Mouse (Mus musculus) MEL (cell line): ENCODE data around the gene B430306N03Rik. TPM values are rescaled to one million over a fixed set of nuclear protein-coding genes. Genes with fewer than 3 reads are reported as not detected.

Source experiments
- DNase-seq: peaks from one replicate; pipeline ENCODE4 v3.0.0; 2011; ENCODE audit warnings: low read depth, low spot score
- H3K27ac ChIP-seq: 2 replicates; pipeline ENCODE4 v1.5.1; 2012; ENCODE audit warnings: low read depth, mild to moderate bottlenecking, control low read depth, low read length, moderate library complexity; ENCODE audit not compliant: control insufficient read depth
- H3K27me3 ChIP-seq, 2 experiments: fragments of 150-350 bp in 1 of 2; sonication (generic) in 1 of 2; 2 replicates each; pipeline ENCODE4 v1.6.1; 2012; ENCODE audit warnings: low read length in 2 of 2, mild to moderate bottlenecking in 2 of 2, improper control_type of control experiment in 1 of 2, moderate library complexity in 1 of 2; ENCODE audit not compliant: insufficient read depth in 2 of 2, control insufficient read depth in 1 of 2
- H3K36me3 ChIP-seq, 2 experiments: 2 replicates each; pipeline ENCODE4 v1.6.1; 2012 to 2014; ENCODE audit warnings: low read length in 2 of 2, improper control_type of control experiment in 1 of 2, inconsistent platforms in 1 of 2, mild to moderate bottlenecking in 1 of 2; ENCODE audit not compliant: insufficient read depth in 2 of 2, control insufficient read depth in 1 of 2
- H3K4me1 ChIP-seq, 2 experiments: fragments of 150-350 bp in 1 of 2; sonication (generic) in 1 of 2; 2 replicates each; pipeline ENCODE4 v1.6.1; 2012; ENCODE audit warnings: low read length in 2 of 2, improper control_type of control experiment in 1 of 2, mild to moderate bottlenecking in 1 of 2; ENCODE audit not compliant: insufficient read depth in 2 of 2, control insufficient read depth in 1 of 2
- H3K4me3 ChIP-seq, 2 experiments: fragments of 150-350 bp in 1 of 2; sonication (generic) in 1 of 2; 2 replicates each; pipeline ENCODE4 v1.5.1; 2012; ENCODE audit warnings: low read depth in 2 of 2, low read length in 2 of 2, mild to moderate bottlenecking in 2 of 2, moderate library complexity in 2 of 2, control low read depth in 1 of 2, improper control_type of control experiment in 1 of 2; ENCODE audit not compliant: control insufficient read depth in 1 of 2, insufficient read depth in 1 of 2
- H3K79me2 ChIP-seq: 2 replicates; pipeline ENCODE4 v1.6.1; 2012; ENCODE audit warnings: mild to moderate bottlenecking, low read length, moderate library complexity; ENCODE audit not compliant: control insufficient read depth, poor library complexity, insufficient read depth
- H3K9ac ChIP-seq: 2 replicates; pipeline ENCODE4 v1.6.1; 2012; ENCODE audit warnings: low read depth, mild to moderate bottlenecking, control low read depth, low read length, moderate library complexity; ENCODE audit not compliant: control insufficient read depth, poor library complexity, severe bottlenecking
- H3K9me3 ChIP-seq: fragments of 150-350 bp; sonication (generic); replicated peaks from 2 replicates; pipeline ENCODE4 v1.6.1; 2012; ENCODE audit warnings: mild to moderate bottlenecking, low read length, improper control_type of control experiment, moderate library complexity; ENCODE audit not compliant: insufficient read depth
- BHLHE40 ChIP-seq: IDR thresholded peaks from 2 replicates; pipeline ENCODE4 v1.6.1; 2012; ENCODE audit warnings: low read depth, mild to moderate bottlenecking, inconsistent platforms, low read length, improper control_type of control experiment, borderline replicate concordance
- CHD1 ChIP-seq: IDR thresholded peaks from 2 replicates; pipeline ENCODE4 v1.6.1; 2012; ENCODE audit warnings: low read depth, mild to moderate bottlenecking, inconsistent platforms, low read length, improper control_type of control experiment
- CTCF ChIP-seq, 3 experiments: IDR thresholded peaks in 2 of 3; conservative IDR thresholded peaks in 1 of 3; 2 replicates each; pipeline ENCODE4 v1.5.1; 2011 to 2012; ENCODE audit warnings: low read length in 3 of 3, low read depth in 2 of 3, mild to moderate bottlenecking in 2 of 3, improper control_type of control experiment in 1 of 3, inconsistent platforms in 1 of 3, mixed read lengths in 1 of 3, moderate library complexity in 1 of 3; ENCODE audit not compliant: control insufficient read depth in 1 of 3, insufficient read depth in 1 of 3, poor library complexity in 1 of 3, severe bottlenecking in 1 of 3
- EP300 ChIP-seq, 2 experiments: IDR thresholded peaks; 2 replicates each; pipeline ENCODE4 v1.6.1; 2011; ENCODE audit warnings: improper control_type of control experiment in 2 of 2, low read length in 2 of 2, low read depth in 1 of 2, mild to moderate bottlenecking in 1 of 2
- ETS1 ChIP-seq: IDR thresholded peaks from 2 replicates; pipeline ENCODE4 v1.6.1; 2012; ENCODE audit warnings: low read depth, mild to moderate bottlenecking, inconsistent platforms, low read length, improper control_type of control experiment, moderate library complexity
- GABPA ChIP-seq: IDR thresholded peaks from 2 replicates; pipeline ENCODE4 v1.6.1; 2012; ENCODE audit warnings: low read depth, mild to moderate bottlenecking, inconsistent platforms, low read length, improper control_type of control experiment, moderate library complexity
- GATA1 ChIP-seq: IDR thresholded peaks from 2 replicates; pipeline ENCODE4 v1.6.1; 2011; ENCODE audit warnings: low read depth, low read length, improper control_type of control experiment
- HCFC1 ChIP-seq: IDR thresholded peaks from 2 replicates; pipeline ENCODE4 v1.6.1; 2012; ENCODE audit warnings: low read depth, mild to moderate bottlenecking, inconsistent platforms, low read length, improper control_type of control experiment, moderate library complexity
- KAT2A ChIP-seq: conservative IDR thresholded peaks from 2 replicates; pipeline ENCODE4 v1.6.1; 2012; ENCODE audit warnings: low read depth, low read length, improper control_type of control experiment, inconsistent platforms
- MAFK ChIP-seq: IDR thresholded peaks from 2 replicates; pipeline ENCODE4 v1.6.1; 2011; ENCODE audit warnings: low read depth, mild to moderate bottlenecking, low read length, improper control_type of control experiment, borderline replicate concordance
- MAX ChIP-seq: IDR thresholded peaks from 2 replicates; pipeline ENCODE4 v1.6.1; 2011; ENCODE audit warnings: low read length, improper control_type of control experiment
- MAZ ChIP-seq: IDR thresholded peaks from 2 replicates; pipeline ENCODE4 v1.6.1; 2012; ENCODE audit warnings: low read depth, mild to moderate bottlenecking, inconsistent platforms, low read length, improper control_type of control experiment
- MEF2A ChIP-seq: IDR thresholded peaks from 2 replicates; pipeline ENCODE4 v1.6.1; 2014; ENCODE audit warnings: low read depth, mild to moderate bottlenecking, inconsistent platforms, low read length, improper control_type of control experiment; ENCODE audit not compliant: poor library complexity, insufficient replicate concordance, severe bottlenecking; ENCODE audit errors: extremely low read depth
- MXI1 ChIP-seq: IDR thresholded peaks from 2 replicates; pipeline ENCODE4 v1.6.1; 2011; ENCODE audit warnings: mild to moderate bottlenecking, low read depth, low read length, improper control_type of control experiment
- MYC ChIP-seq: IDR thresholded peaks from 2 replicates; pipeline ENCODE4 v1.6.1; 2011; ENCODE audit warnings: low read depth, mild to moderate bottlenecking, low read length, improper control_type of control experiment, moderate library complexity
- POLR2A ChIP-seq, 2 experiments: IDR thresholded peaks; 2 replicates each; pipeline ENCODE4 v1.6.1; 2011 to 2012; ENCODE audit warnings: low read length in 2 of 2, mild to moderate bottlenecking in 2 of 2, control low read depth in 1 of 2, improper control_type of control experiment in 1 of 2, low read depth in 1 of 2, moderate library complexity in 1 of 2; ENCODE audit not compliant: control insufficient read depth in 1 of 2, insufficient read depth in 1 of 2, poor library complexity in 1 of 2
- POLR2AphosphoS2 ChIP-seq: IDR thresholded peaks from 2 replicates; pipeline ENCODE4 v1.6.1; 2011; ENCODE audit warnings: low read length, improper control_type of control experiment
- RCOR1 ChIP-seq: IDR thresholded peaks from 2 replicates; pipeline ENCODE4 v1.6.1; 2012; ENCODE audit warnings: low read depth, mild to moderate bottlenecking, inconsistent platforms, low read length, improper control_type of control experiment
- SIN3A ChIP-seq: IDR thresholded peaks from 2 replicates; pipeline ENCODE4 v1.6.1; 2012; ENCODE audit warnings: low read length, improper control_type of control experiment, inconsistent platforms
- TCF12 ChIP-seq: IDR thresholded peaks from 2 replicates; pipeline ENCODE4 v1.6.1; 2014; ENCODE audit warnings: low read depth, mild to moderate bottlenecking, inconsistent platforms, low read length, improper control_type of control experiment, moderate library complexity
- UBTF ChIP-seq: IDR thresholded peaks from 2 replicates; pipeline ENCODE4 v1.6.1; 2012; ENCODE audit warnings: low read depth, mild to moderate bottlenecking, inconsistent platforms, low read length, improper control_type of control experiment, moderate library complexity, borderline replicate concordance; ENCODE audit not compliant: insufficient read depth
- USF2 ChIP-seq, 2 experiments: IDR thresholded peaks; 2 replicates each; pipeline ENCODE4 v1.6.1; 2011 to 2012; ENCODE audit warnings: improper control_type of control experiment in 2 of 2, low read length in 2 of 2, borderline replicate concordance in 1 of 2, inconsistent platforms in 1 of 2, low read depth in 1 of 2, mild to moderate bottlenecking in 1 of 2; ENCODE audit not compliant: insufficient read depth in 1 of 2
- ZMIZ1 ChIP-seq: IDR thresholded peaks from 2 replicates; pipeline ENCODE4 v1.6.1; 2012; ENCODE audit warnings: low read depth, mild to moderate bottlenecking, inconsistent platforms, low read length, improper control_type of control experiment, moderate library complexity
- ZNF384 ChIP-seq: IDR thresholded peaks from 2 replicates; pipeline ENCODE4 v1.6.1; 2012; ENCODE audit warnings: low read depth, mild to moderate bottlenecking, inconsistent platforms, low read length, improper control_type of control experiment
- polyA plus RNA-seq, 2 experiments: library from polyadenylated mRNA; stranded (reverse) in 1 of 2; unstranded in 1 of 2; fragments of >175 nt in 1 of 2; fragments of >200 nt in 1 of 2; gene quantifications; 2 replicates each; pipeline versions ENCODE4 v1.2.1 to v1.2.4; 2012; ENCODE audit warnings: low replicate concordance in 2 of 2, low read depth in 1 of 2; ENCODE audit not compliant: insufficient read length in 2 of 2, insufficient read depth in 1 of 2, missing spikeins in 1 of 2
- total RNA-seq: library from RNA; depleted of rRNA; stranded (reverse); fragments of 300-350 nt; gene quantifications from 2 replicates; pipeline ENCODE4 v1.2.3, GENCODE M21; 2012

Gene B430306N03Rik
- total and polyA plus RNA-seq, 3 experiments, result 0.19 to 0.68 TPM; not detected in 1

DNA sequence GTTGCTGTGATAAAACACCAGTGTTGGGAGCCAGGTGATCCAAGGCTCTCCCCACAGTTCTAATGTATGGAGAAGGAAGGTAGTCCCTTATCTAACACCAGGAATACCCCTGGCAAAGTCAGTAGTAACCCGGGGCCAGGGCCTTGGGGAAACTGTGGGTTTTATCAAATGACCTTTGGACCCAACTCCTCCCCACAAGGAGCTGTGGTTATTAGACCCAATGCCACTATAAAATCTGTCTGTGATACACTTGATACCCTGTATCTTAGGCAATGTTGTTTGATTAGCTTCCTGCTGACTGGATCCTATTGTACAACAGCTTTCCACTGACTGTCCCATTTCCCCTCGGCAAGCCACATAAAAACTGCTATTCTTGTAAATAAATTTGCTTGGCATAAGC is 3.8 kb upstream of the B430306N03Rik start:
- no peaks in the 10 kb centered on the region for H3K9me3 ChIP-seq
- H3K36me3 ChIP-seq, result peaks cover 0 to 4% of the 10 kb centered on the region in 2 experiments; a peak in 2 of 4 replicates
- no peaks in the 10 kb centered on the region for H3K79me2 ChIP-seq
- no peak overlapping the region for H3K27ac ChIP-seq
- TF ChIP-seq GATA1 (no peak), MXI1 (no peak), MAZ (no peak), KAT2A (no peak), HCFC1 (no peak), ZMIZ1 (no peak)
- TF ChIP-seq, all 39 proteins: peak for 0
- no peak overlapping the region for H3K4me3 ChIP-seq
- peaks cover 0 to 9% of the 10 kb centered on the region in 2 experiments; a peak in 3 of 4 replicates for H3K4me1 ChIP-seq
- H3K27me3 ChIP-seq, result no peaks in the 10 kb centered on the region
- H3K9ac ChIP-seq, result no peak overlapping the region
- no peak for DNase-seq

DNA sequence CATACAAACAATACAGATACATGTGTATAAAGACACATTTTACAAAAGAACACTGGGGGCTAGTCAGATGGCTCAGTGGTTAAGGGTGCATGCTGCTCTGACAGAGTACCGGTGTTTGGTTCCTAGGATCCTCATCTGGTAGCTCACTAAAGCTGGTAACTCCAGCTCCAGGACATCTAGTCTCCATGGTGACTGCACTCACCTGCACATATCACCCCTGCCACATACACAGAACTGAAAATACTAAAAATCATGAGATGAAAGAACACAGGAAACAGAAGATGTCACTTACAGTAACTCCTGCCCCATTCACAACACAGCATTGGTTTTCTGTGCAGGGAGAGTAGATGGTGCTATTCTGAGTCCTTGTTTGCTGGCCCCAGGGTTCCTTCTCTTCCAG is 2.7 kb downstream of the B430306N03Rik start:
- no peak for DNase-seq

DNA sequence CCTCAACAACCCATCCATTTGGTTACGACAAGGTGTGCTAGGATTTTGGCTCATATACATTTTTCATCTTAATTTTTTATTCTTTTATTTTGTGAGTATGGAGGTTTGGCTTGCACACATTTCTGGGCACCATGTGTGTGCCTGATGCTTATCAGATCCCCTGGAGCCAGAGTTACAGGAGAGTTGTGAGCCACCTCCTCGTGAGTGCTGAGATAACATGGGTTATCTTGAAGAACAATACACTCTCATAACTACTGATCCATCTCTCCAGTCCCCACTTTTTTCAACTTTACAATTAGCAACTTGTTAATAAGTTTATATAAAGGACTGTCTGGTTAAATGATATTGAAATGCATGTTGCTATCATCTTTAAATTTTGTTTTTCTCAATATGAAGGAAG is 5.3 kb downstream of the B430306N03Rik start:
- peaks cover 0 to 15% of the 10 kb centered on the region in 2 experiments; a peak in 2 of 4 replicates for H3K36me3 ChIP-seq
- no peak overlapping the region for H3K4me3 ChIP-seq
- H3K27me3 ChIP-seq, result no peaks in the 10 kb centered on the region
- H3K9ac ChIP-seq, result no peak overlapping the region
- H3K79me2 ChIP-seq, result no peaks in the 10 kb centered on the region
- H3K9me3 ChIP-seq, result no peaks in the 10 kb centered on the region
- H3K27ac ChIP-seq, result no peak overlapping the region
- peaks cover 12 to 26% of the 10 kb centered on the region in 2 experiments for H3K4me1 ChIP-seq
- DNase-seq, result no peak
- TF ChIP-seq CTCF (IDR thresholded peaks at IDR 0.05 in 2 of 3, conservative IDR thresholded peaks at IDR 0.05 in 1 of 3; ENCODE audit: control insufficient read depth in 1 of 3, insufficient read depth in 1 of 3, low read depth in 2 of 3, low read length in 3 of 3, poor library complexity in 1 of 3, severe bottlenecking in 1 of 3) (no peak), SIN3A (peak; percentile 69), TCF12 (peak; percentile 91), MXI1 (peak; percentile 67; the same call in 1 of the 2 replicates), ZNF384 (peak; percentile 67), MAZ (no peak), GATA1 (peak; percentile 92), RCOR1 (0 out of 2 replicates have a peak, but pooled peaks have one; percentile 57), POLR2AphosphoS2 (no peak), MAX (no peak), BHLHE40 (peak; percentile 89), GABPA (no peak), ETS1 (peak; percentile 73), EP300 (IDR thresholded peaks at IDR 0.05; ENCODE audit: low read depth in 1 of 2, low read length in 2 of 2) (peak; percentile 82 to 84)

More for the DNA sequence above, 2.7 kb downstream of the B430306N03Rik start:
- Histone ChIP-seq H3K4me1 (peaks cover 12 to 30% of the 10 kb centered on the region in 2 experiments), H3K36me3 (peaks cover 0 to 15% of the 10 kb centered on the region in 2 experiments; a peak in 2 of 4 replicates), H3K27ac (no peak overlapping the region), H3K9ac (no peak overlapping the region), H3K27me3 (no peaks in the 10 kb centered on the region), H3K4me3 (no peak overlapping the region), H3K79me2 (no peaks in the 10 kb centered on the region), H3K9me3 (no peaks in the 10 kb centered on the region)
- TF ChIP-seq GABPA, result no peak
- no peak for TF ChIP-seq CHD1
- no peak for TF ChIP-seq MEF2A
- no peak for TF ChIP-seq ZNF384
- TF ChIP-seq USF2 (IDR thresholded peaks at IDR 0.05; ENCODE audit: borderline replicate concordance in 1 of 2, insufficient read depth in 1 of 2, low read depth in 1 of 2, low read length in 2 of 2), result no peak
- no peak for TF ChIP-seq UBTF
- no peak for TF ChIP-seq HCFC1
- no peak for TF ChIP-seq MYC
- TF ChIP-seq POLR2A (IDR thresholded peaks at IDR 0.05; ENCODE audit: control insufficient read depth in 1 of 2, insufficient read depth in 1 of 2, low read depth in 1 of 2, low read length in 2 of 2, poor library complexity in 1 of 2), result no peak
- no peak for TF ChIP-seq GATA1
- no peak for TF ChIP-seq ETS1
- TF ChIP-seq MAFK, result no peak
